Mouse (Mus musculus): ENCODE data around the gene Ap2a1. TPM values are rescaled to one million over a fixed set of nuclear protein-coding genes. Genes with fewer than 3 reads are reported as not detected.

Ap2a1 gene
- polyA plus RNA-seq, 1 experiment from 2014 or later: 123 TPM

- DNase-seq (ENCODE audit: low spot score) (no peak), ATAC-seq (ENCODE audit: low FRiP score) (no peak)
- H3K9ac ChIP-seq: no peak overlapping the region
- no peak overlapping the region for H3K4me2 ChIP-seq (replicated peaks)
- 93% methylated on average over 11 of the region's 11 CpGs for WGBS
- peaks cover 40% of the 10 kb centered on the region for H3K36me3 ChIP-seq (replicated peaks; ENCODE audit: control insufficient read depth, insufficient read depth)
- no peak overlapping the region for H3K4me3 ChIP-seq (replicated peaks; ENCODE audit: low read length)
- no peaks in the 10 kb centered on the region for H3K27me3 ChIP-seq (ENCODE audit: control insufficient read depth, insufficient read depth, low read length)
- no peak overlapping the region for H3K27ac ChIP-seq
- H3K4me1 ChIP-seq (replicated peaks; ENCODE audit: control insufficient read depth, insufficient read depth, low read length): peaks cover 21% of the 10 kb centered on the region
- no peaks in the 10 kb centered on the region for H3K9me3 ChIP-seq (ENCODE audit: control insufficient read depth, low read length)
These were observed 69.4 kb downstream of the Ap2a1 start for GRCm38 (mm10) chr7:44859896-44860295.

- peak overlapping the region; percentile 95 for H3K4me2 ChIP-seq (replicated peaks)
- WGBS: 30% methylated on average over 8 of the region's 8 CpGs
- H3K9me3 ChIP-seq (ENCODE audit: control insufficient read depth, low read length): no peaks in the 10 kb centered on the region
- peak overlapping the region; percentile 82 for H3K9ac ChIP-seq
- peak overlapping the region; percentile 70 for H3K4me3 ChIP-seq (replicated peaks; ENCODE audit: low read length)
- DNase-seq (ENCODE audit: low spot score) (no peak), ATAC-seq (ENCODE audit: low FRiP score) (no peak)
- H3K36me3 ChIP-seq (replicated peaks; ENCODE audit: control insufficient read depth, insufficient read depth): peaks cover 26% of the 10 kb centered on the region
- H3K4me1 ChIP-seq (replicated peaks; ENCODE audit: control insufficient read depth, insufficient read depth, low read length): peaks cover 34% of the 10 kb centered on the region
- no peaks in the 10 kb centered on the region for H3K27me3 ChIP-seq (ENCODE audit: control insufficient read depth, insufficient read depth, low read length)
- H3K27ac ChIP-seq: peak overlapping the region; percentile 90; the same call in 1 of the 2 replicates
These were observed 71.4 kb downstream of the Ap2a1 start for GRCm38 (mm10) chr7:44857905-44858304.

- ATAC-seq (ENCODE audit: low FRiP score) (peak; percentile 44), DNase-seq (ENCODE audit: low spot score) (peak; percentile 90)
- no peaks in the 10 kb centered on the region for H3K9me3 ChIP-seq (ENCODE audit: control insufficient read depth, low read length)
- peak within 1 kb of the TSS; percentile 82 for H3K9ac ChIP-seq
- H3K4me3 ChIP-seq (replicated peaks; ENCODE audit: low read length): peak within 1 kb of the TSS; percentile 70
- no peaks in the 10 kb centered on the region for H3K27me3 ChIP-seq (ENCODE audit: control insufficient read depth, insufficient read depth, low read length)
- WGBS: 1% methylated on average over 32 of the region's 32 CpGs
- peaks cover 22% of the 10 kb centered on the region for H3K36me3 ChIP-seq (replicated peaks; ENCODE audit: control insufficient read depth, insufficient read depth)
- H3K4me2 ChIP-seq (replicated peaks): peak within 1 kb of the TSS; percentile 95
- H3K4me1 ChIP-seq (replicated peaks; ENCODE audit: control insufficient read depth, insufficient read depth, low read length): peaks cover 34% of the 10 kb centered on the region
- H3K27ac ChIP-seq: peak within 1 kb of the TSS; percentile 90
These were observed 72.2 kb downstream of the Ap2a1 start, which contains the start of gene Pnkp for GRCm38 (mm10) chr7:44857042-44857552. Gene Pnkp, plus strand, starts transcription at chr7:44857139.

GRCm38 (mm10) chr7:44856265-44856916 lies 72.9 kb downstream of the Ap2a1 start:
- Histone ChIP-seq H3K4me1 (replicated peaks; ENCODE audit: control insufficient read depth, insufficient read depth, low read length) (peaks cover 34% of the 10 kb centered on the region), H3K27me3 (ENCODE audit: control insufficient read depth, insufficient read depth, low read length) (no peaks in the 10 kb centered on the region), H3K9me3 (ENCODE audit: control insufficient read depth, low read length) (no peaks in the 10 kb centered on the region), H3K9ac (peak overlapping the region; percentile 82), H3K36me3 (replicated peaks; ENCODE audit: control insufficient read depth, insufficient read depth) (peaks cover 15% of the 10 kb centered on the region), H3K27ac (peak overlapping the region; percentile 90), H3K4me2 (replicated peaks) (peak overlapping the region; percentile 95), H3K4me3 (replicated peaks; ENCODE audit: low read length) (peak overlapping the region; percentile 70)
- ATAC-seq (ENCODE audit: low FRiP score): no peak
- no peak for DNase-seq (ENCODE audit: low spot score)
- WGBS: 72% methylated on average over 9 of the region's 9 CpGs

- Histone ChIP-seq H3K4me3 (replicated peaks; ENCODE audit: low read length) (peak overlapping the region; percentile 38), H3K9me3 (ENCODE audit: control insufficient read depth, low read length) (no peaks in the 10 kb centered on the region), H3K27ac (peak overlapping the region; percentile 90), H3K9ac (peak overlapping the region; percentile 63), H3K36me3 (replicated peaks; ENCODE audit: control insufficient read depth, insufficient read depth) (peaks cover 11% of the 10 kb centered on the region; the same call in 1 of the 2 replicates), H3K4me1 (replicated peaks; ENCODE audit: control insufficient read depth, insufficient read depth, low read length) (peaks cover 43% of the 10 kb centered on the region), H3K4me2 (replicated peaks) (peak overlapping the region; percentile 69), H3K27me3 (ENCODE audit: control insufficient read depth, insufficient read depth, low read length) (no peaks in the 10 kb centered on the region)
- no peak for DNase-seq (ENCODE audit: low spot score)
- 38% methylated on average over 10 of the region's 10 CpGs for WGBS
- no peak; the same call in 1 of the 2 replicates for ATAC-seq (ENCODE audit: low FRiP score)
These were observed 74.3 kb downstream of the Ap2a1 start for GRCm38 (mm10) chr7:44855036-44855435.

- H3K4me1 ChIP-seq (replicated peaks; ENCODE audit: control insufficient read depth, insufficient read depth, low read length): peaks cover 43% of the 10 kb centered on the region
- peak; percentile 12; the same call in 1 of the 2 replicates for ATAC-seq (ENCODE audit: low FRiP score)
- 2% methylated on average over 45 of the region's 45 CpGs for WGBS
These were observed 74.8 kb downstream of the Ap2a1 start for GRCm38 (mm10) chr7:44854356-44855031.

GRCm38 (mm10) chr7:44853596-44854355 lies 75.5 kb downstream of the Ap2a1 start:
- WGBS: 32% methylated on average over 26 of the region's 26 CpGs

More at GRCm38 (mm10) chr7:44854356-44855031, 74.8 kb downstream of the Ap2a1 start:
- Histone ChIP-seq H3K9me3 (ENCODE audit: control insufficient read depth, low read length) (no peaks in the 10 kb centered on the region), H3K27ac (peak overlapping the region; percentile 90), H3K36me3 (replicated peaks; ENCODE audit: control insufficient read depth, insufficient read depth) (peaks cover 11% of the 10 kb centered on the region; the same call in 1 of the 2 replicates), H3K4me2 (replicated peaks) (peak overlapping the region; percentile 69), H3K4me3 (replicated peaks; ENCODE audit: low read length) (peak overlapping the region; percentile 38), H3K9ac (peak overlapping the region; percentile 63), H3K27me3 (ENCODE audit: control insufficient read depth, insufficient read depth, low read length) (no peaks in the 10 kb centered on the region)
- peak; percentile 67 for DNase-seq (ENCODE audit: low spot score)

GRCm38 (mm10) chr7:44853065-44853464 lies 76.2 kb downstream of the Ap2a1 start:
- ATAC-seq (ENCODE audit: low FRiP score) (no peak), DNase-seq (ENCODE audit: low spot score) (no peak)
- WGBS: 95% methylated on average over 2 of the region's 2 CpGs
- no peaks in the 10 kb centered on the region for H3K27me3 ChIP-seq (ENCODE audit: control insufficient read depth, insufficient read depth, low read length)
- peaks cover 38% of the 10 kb centered on the region for H3K4me1 ChIP-seq (replicated peaks; ENCODE audit: control insufficient read depth, insufficient read depth, low read length)
- H3K9ac ChIP-seq: no peak overlapping the region
- H3K9me3 ChIP-seq (ENCODE audit: control insufficient read depth, low read length): no peaks in the 10 kb centered on the region
- H3K4me3 ChIP-seq (replicated peaks; ENCODE audit: low read length): no peak overlapping the region
- no peak overlapping the region for H3K4me2 ChIP-seq (replicated peaks)
- peaks cover 11% of the 10 kb centered on the region; the same call in 1 of the 2 replicates for H3K36me3 ChIP-seq (replicated peaks; ENCODE audit: control insufficient read depth, insufficient read depth)
- H3K27ac ChIP-seq: no peak overlapping the region

More at GRCm38 (mm10) chr7:44853596-44854355, 75.5 kb downstream of the Ap2a1 start:
- H3K36me3 ChIP-seq (replicated peaks; ENCODE audit: control insufficient read depth, insufficient read depth): peaks cover 11% of the 10 kb centered on the region; the same call in 1 of the 2 replicates
- ATAC-seq (ENCODE audit: low FRiP score) (no peak), DNase-seq (ENCODE audit: low spot score) (no peak)
- H3K4me2 ChIP-seq (replicated peaks): peak overlapping the region; percentile 69
- peak overlapping the region; percentile 90 for H3K27ac ChIP-seq
- H3K9ac ChIP-seq: peak overlapping the region; percentile 63
- peaks cover 43% of the 10 kb centered on the region for H3K4me1 ChIP-seq (replicated peaks; ENCODE audit: control insufficient read depth, insufficient read depth, low read length)
- peak overlapping the region; percentile 38 for H3K4me3 ChIP-seq (replicated peaks; ENCODE audit: low read length)
- H3K9me3 ChIP-seq (ENCODE audit: control insufficient read depth, low read length): no peaks in the 10 kb centered on the region
- no peaks in the 10 kb centered on the region for H3K27me3 ChIP-seq (ENCODE audit: control insufficient read depth, insufficient read depth, low read length)
